Mouse (Mus musculus) small intestine, adult 2 months (tissue): ENCODE results near the gene Usp46.

Experiments
- CTCF ChIP-seq: fragments of 200-500 bp; IDR thresholded peaks from 2 replicates; pipeline ENCODE4 v1.5.1; 2012; ENCODE audit warnings: low read depth, mild to moderate bottlenecking, control low read depth, inconsistent platforms, low read length, moderate library complexity, mixed read lengths; ENCODE audit not compliant: insufficient replicate concordance, insufficient read length; ENCODE audit errors: extremely low read depth
- POLR2A ChIP-seq: fragments of 200-500 bp; IDR thresholded peaks from 2 replicates; pipeline ENCODE4 v1.6.1; 2012; ENCODE audit warnings: low read depth, mild to moderate bottlenecking, control low read depth, inconsistent platforms, low read length, moderate library complexity

GRCm38 (mm10) chr5:74007492-74008070 lies 60.6 kb downstream of the Usp46 start:
- TF ChIP-seq CTCF = no peak
- TF ChIP-seq POLR2A = no peak
